Mouse (Mus musculus) kidney, embryonic 15.5 days (tissue): Measurements from ENCODE around the gene Lcp2. TPM values are rescaled to one million over a fixed set of nuclear protein-coding genes. Genes with fewer than 3 reads are reported as not detected.

Experiments used
- ATAC-seq: fragments of 200-750 bp; cut with Nextera tagmentation; replicated peaks from 2 replicates; pipeline ENCODE4 v1.8.0; 2017; ENCODE audit warnings: moderate TSS enrichment; ENCODE audit not compliant: low FRiP score
- H3K27ac ChIP-seq: fragments of 300-500 bp; sonication (generic); 2 replicates; pipeline ENCODE4 v1.5.1; 2015; ENCODE audit warnings: mild to moderate bottlenecking, inconsistent platforms
- H3K27me3 ChIP-seq: fragments of 300-500 bp; sonication (generic); 2 replicates; pipeline ENCODE4 v1.6.1; 2015; ENCODE audit warnings: inconsistent platforms
- H3K36me3 ChIP-seq: fragments of 300-500 bp; sonication (generic); 2 replicates; pipeline ENCODE4 v1.6.1; 2015; ENCODE audit warnings: inconsistent platforms
- H3K4me1 ChIP-seq: fragments of 300-500 bp; sonication (generic); 2 replicates; pipeline ENCODE4 v1.6.1; 2015; ENCODE audit warnings: inconsistent platforms
- H3K4me2 ChIP-seq: fragments of 300-500 bp; sonication (generic); 2 replicates; pipeline ENCODE4 v1.6.1; 2015; ENCODE audit warnings: moderate library complexity, mild to moderate bottlenecking, inconsistent platforms
- H3K4me3 ChIP-seq: fragments of 300-500 bp; sonication (generic); replicated peaks from 2 replicates; pipeline ENCODE4 v1.5.1; 2015; ENCODE audit warnings: mild to moderate bottlenecking, inconsistent platforms
- H3K9ac ChIP-seq: fragments of 300-500 bp; sonication (generic); 2 replicates; pipeline ENCODE4 v1.6.1; 2015; ENCODE audit warnings: mild to moderate bottlenecking, inconsistent platforms
- H3K9me3 ChIP-seq: fragments of 300-500 bp; sonication (generic); replicated peaks from 2 replicates; pipeline ENCODE4 v1.6.1; 2016; ENCODE audit warnings: inconsistent platforms
- WGBS: fragments of 180-500 bp; shearing (Covaris S2); methylation state at CpG from one replicate; pipeline ENCODE4 v1.1.7; 2015; ENCODE audit warnings: mixed read lengths; 5-methylcytosine and 5-hydroxymethylcytosine counted together
- polyA plus RNA-seq: library from polyadenylated mRNA; unstranded; fragments of >200 nt; fragmentation: Nextera tagmentation; extraction: Ambion mirVana; gene quantifications from 2 replicates; pipeline ENCODE4 v1.2.1, GENCODE M21; 2015

The Lcp2 gene
- polyA plus RNA-seq, 1 experiment from 2014 or later, result 2.0 TPM

DNA sequence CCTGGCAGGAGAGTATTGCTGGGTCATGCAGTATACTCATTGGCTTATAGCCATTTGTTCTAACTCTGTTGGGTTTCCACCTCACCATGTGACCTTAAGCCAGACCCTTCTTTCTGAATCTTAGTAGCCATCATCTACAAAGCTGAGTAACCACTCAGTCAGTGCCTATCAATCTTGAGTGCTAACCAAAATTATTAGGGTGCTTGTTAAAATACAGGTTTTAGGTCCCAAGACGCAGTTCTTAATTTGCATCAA is 2.3 kb downstream of the Lcp2 start:
- Histone ChIP-seq H3K4me2 (no peak overlapping the region), H3K36me3 (no peaks in the 10 kb centered on the region), H3K9ac (no peak overlapping the region), H3K4me3 (no peak overlapping the region), H3K4me1 (no peaks in the 10 kb centered on the region), H3K27me3 (no peaks in the 10 kb centered on the region), H3K27ac (no peak overlapping the region), H3K9me3 (no peaks in the 10 kb centered on the region)
- no peak for ATAC-seq
- WGBS, result 100% methylated on average over 1 of the region's 1 CpGs

GRCm38 (mm10) chr11:34050063-34050462 is 3.3 kb downstream of the Lcp2 start:
- H3K36me3 ChIP-seq, result no peaks in the 10 kb centered on the region
- H3K4me3 ChIP-seq, result no peak overlapping the region
- no peak overlapping the region for H3K9ac ChIP-seq
- no peaks in the 10 kb centered on the region for H3K27me3 ChIP-seq
- WGBS, result 67% methylated on average over 1 of the region's 1 CpGs
- H3K9me3 ChIP-seq, result no peaks in the 10 kb centered on the region
- no peaks in the 10 kb centered on the region for H3K4me1 ChIP-seq
- no peak overlapping the region for H3K4me2 ChIP-seq
- H3K27ac ChIP-seq, result no peak overlapping the region
- ATAC-seq, result no peak

DNA sequence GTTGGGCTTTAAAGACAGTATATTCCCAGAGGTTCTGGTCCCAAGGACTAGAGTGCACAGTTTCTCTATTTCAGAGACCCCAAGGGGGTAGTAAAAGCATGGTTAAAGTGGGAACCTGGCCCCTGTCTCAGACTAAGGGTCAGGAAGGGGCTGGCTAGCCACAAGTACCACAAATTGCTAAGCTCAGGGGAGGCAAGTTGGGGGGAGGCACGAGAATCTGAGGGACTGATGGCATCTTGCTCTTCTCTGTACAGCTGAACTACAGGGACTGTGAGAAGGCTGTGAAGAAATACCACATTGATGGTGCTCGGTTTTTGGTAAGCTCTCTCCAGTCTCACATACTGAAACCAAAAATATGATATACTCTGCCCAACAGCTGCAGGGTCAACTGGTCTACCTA is 3.9 kb downstream of the Lcp2 start:
- 72% methylated on average over 2 of the region's 2 CpGs for WGBS
- Histone ChIP-seq H3K36me3 (no peaks in the 10 kb centered on the region), H3K27ac (no peak overlapping the region), H3K9me3 (no peaks in the 10 kb centered on the region), H3K4me2 (no peak overlapping the region), H3K9ac (no peak overlapping the region), H3K27me3 (no peaks in the 10 kb centered on the region), H3K4me3 (no peak overlapping the region), H3K4me1 (no peaks in the 10 kb centered on the region)
- ATAC-seq, result no peak

GRCm38 (mm10) chr11:34053031-34053818 is 6.5 kb downstream of the Lcp2 start:
- ATAC-seq, result no peak
- WGBS, result 84% methylated on average over 6 of the region's 6 CpGs
- no peaks in the 10 kb centered on the region for H3K4me1 ChIP-seq
- no peaks in the 10 kb centered on the region for H3K9me3 ChIP-seq
- no peaks in the 10 kb centered on the region for H3K36me3 ChIP-seq
- H3K27ac ChIP-seq, result no peak overlapping the region
- H3K27me3 ChIP-seq, result no peaks in the 10 kb centered on the region
- no peak overlapping the region for H3K9ac ChIP-seq
- H3K4me2 ChIP-seq, result no peak overlapping the region
- H3K4me3 ChIP-seq, result no peak overlapping the region

GRCm38 (mm10) chr11:34054031-34054727 is 7.5 kb downstream of the Lcp2 start:
- no peak for ATAC-seq
- H3K9me3 ChIP-seq, result no peaks in the 10 kb centered on the region
- no peak overlapping the region for H3K27ac ChIP-seq
- H3K36me3 ChIP-seq, result no peaks in the 10 kb centered on the region
- H3K4me1 ChIP-seq, result no peaks in the 10 kb centered on the region
- no peak overlapping the region for H3K4me3 ChIP-seq
- 80% methylated on average over 7 of the region's 7 CpGs for WGBS
- no peaks in the 10 kb centered on the region for H3K27me3 ChIP-seq
- no peak overlapping the region for H3K4me2 ChIP-seq
- H3K9ac ChIP-seq, result no peak overlapping the region

DNA sequence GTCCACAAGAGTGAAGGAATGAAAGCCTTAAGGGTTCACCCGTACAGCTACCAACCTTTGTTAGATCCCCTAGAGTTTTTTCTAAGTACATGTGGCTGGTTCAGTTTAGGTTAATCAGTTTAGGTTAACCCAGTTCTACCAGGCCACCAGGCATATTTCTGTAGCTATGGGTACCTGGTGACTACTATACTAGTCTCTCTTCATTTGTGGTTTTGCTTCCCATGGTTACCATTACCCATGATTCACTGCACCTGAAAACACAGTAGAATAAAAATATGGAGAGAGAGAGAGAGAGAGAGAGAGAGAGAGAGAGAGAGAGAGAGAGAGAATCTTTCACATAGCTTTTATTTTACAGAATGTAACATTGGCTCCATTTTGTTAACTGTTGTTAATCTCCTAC is 10.0 kb downstream of the Lcp2 start:
- ATAC-seq, result no peak
- no peak overlapping the region for H3K27ac ChIP-seq
- H3K4me1 ChIP-seq, result no peaks in the 10 kb centered on the region
- H3K4me3 ChIP-seq, result no peak overlapping the region
- H3K36me3 ChIP-seq, result no peaks in the 10 kb centered on the region
- H3K9ac ChIP-seq, result no peak overlapping the region
- H3K4me2 ChIP-seq, result no peak overlapping the region
- H3K9me3 ChIP-seq, result no peaks in the 10 kb centered on the region
- no peaks in the 10 kb centered on the region for H3K27me3 ChIP-seq
- 92% methylated on average over 1 of the region's 1 CpGs for WGBS

DNA sequence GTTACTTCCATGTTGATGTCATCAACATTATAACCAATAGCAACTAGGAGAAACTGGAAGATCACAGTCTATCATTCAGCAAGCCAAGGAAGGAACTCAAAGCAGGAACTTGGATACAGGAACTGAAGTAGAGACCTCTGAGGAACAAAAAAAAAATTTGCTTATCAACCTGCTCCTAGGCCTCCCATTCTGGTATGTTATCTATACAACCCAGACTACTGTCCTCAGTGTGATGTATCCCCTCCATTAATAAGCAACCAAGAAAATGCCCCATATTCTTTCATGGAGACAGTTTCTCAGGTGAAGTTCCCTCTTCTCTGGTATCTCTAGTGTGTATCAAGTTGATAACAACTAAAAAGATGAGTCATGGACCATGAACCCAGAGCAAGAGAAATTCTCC is 11.6 kb downstream of the Lcp2 start:
- Histone ChIP-seq H3K27ac (no peak overlapping the region), H3K4me2 (no peak overlapping the region), H3K4me3 (no peak overlapping the region), H3K9ac (no peak overlapping the region), H3K9me3 (no peaks in the 10 kb centered on the region), H3K4me1 (no peaks in the 10 kb centered on the region), H3K36me3 (no peaks in the 10 kb centered on the region), H3K27me3 (no peaks in the 10 kb centered on the region)
- ATAC-seq, result no peak

GRCm38 (mm10) chr11:34058960-34059359 is 12.2 kb downstream of the Lcp2 start:
- no peak overlapping the region for H3K4me3 ChIP-seq
- H3K27ac ChIP-seq, result no peak overlapping the region
- no peaks in the 10 kb centered on the region for H3K36me3 ChIP-seq
- no peak for ATAC-seq
- H3K27me3 ChIP-seq, result no peaks in the 10 kb centered on the region
- WGBS, result 91% methylated on average over 6 of the region's 6 CpGs
- H3K4me1 ChIP-seq, result no peaks in the 10 kb centered on the region
- H3K4me2 ChIP-seq, result no peak overlapping the region
- H3K9me3 ChIP-seq, result no peaks in the 10 kb centered on the region
- H3K9ac ChIP-seq, result no peak overlapping the region

DNA sequence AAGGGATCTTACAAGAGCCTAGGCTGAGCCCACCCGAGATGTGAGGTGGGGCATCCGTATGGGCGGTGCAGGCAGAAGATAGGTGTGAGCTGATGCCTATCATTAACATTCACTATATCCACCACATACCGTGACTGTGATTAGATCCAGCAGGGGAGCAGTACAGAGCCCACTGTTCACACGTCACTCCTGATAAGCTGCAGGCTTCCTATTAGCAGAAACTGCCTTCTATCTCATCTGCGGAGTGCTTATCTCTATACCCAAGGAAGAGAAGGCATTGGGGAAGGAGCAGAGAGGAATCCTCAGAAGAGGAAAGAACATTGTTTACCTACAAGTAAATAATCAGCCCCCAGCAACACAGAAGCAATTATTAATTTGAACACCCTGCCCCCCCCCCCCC is 15.0 kb downstream of the Lcp2 start:
- H3K27me3 ChIP-seq, result no peaks in the 10 kb centered on the region
- H3K9ac ChIP-seq, result no peak overlapping the region
- no peaks in the 10 kb centered on the region for H3K9me3 ChIP-seq
- H3K4me2 ChIP-seq, result no peak overlapping the region
- no peaks in the 10 kb centered on the region for H3K36me3 ChIP-seq
- ATAC-seq, result no peak
- H3K4me3 ChIP-seq, result no peak overlapping the region
- no peak overlapping the region for H3K27ac ChIP-seq
- WGBS, result 77% methylated on average over 6 of the region's 6 CpGs
- H3K4me1 ChIP-seq, result no peaks in the 10 kb centered on the region

GRCm38 (mm10) chr11:34063257-34063656 is 16.5 kb downstream of the Lcp2 start:
- 50% methylated on average over 2 of the region's 2 CpGs for WGBS
- no peaks in the 10 kb centered on the region for H3K4me1 ChIP-seq
- H3K9ac ChIP-seq, result no peak overlapping the region
- H3K27me3 ChIP-seq, result no peaks in the 10 kb centered on the region
- H3K4me3 ChIP-seq, result no peak overlapping the region
- H3K4me2 ChIP-seq, result no peak overlapping the region
- no peaks in the 10 kb centered on the region for H3K9me3 ChIP-seq
- no peaks in the 10 kb centered on the region for H3K36me3 ChIP-seq
- no peak for ATAC-seq
- H3K27ac ChIP-seq, result no peak overlapping the region

- no peaks in the 10 kb centered on the region for H3K36me3 ChIP-seq
- no peaks in the 10 kb centered on the region for H3K27me3 ChIP-seq
- H3K9me3 ChIP-seq, result no peaks in the 10 kb centered on the region
- H3K4me2 ChIP-seq, result no peak overlapping the region
- H3K27ac ChIP-seq, result no peak overlapping the region
- H3K4me1 ChIP-seq, result no peaks in the 10 kb centered on the region
- WGBS, result 54% methylated on average over 5 of the region's 5 CpGs
- no peak overlapping the region for H3K9ac ChIP-seq
- 0 out of 2 replicates have a peak, but pooled peaks have one; percentile 43 for ATAC-seq
- no peak overlapping the region for H3K4me3 ChIP-seq
Observed at GRCm38 (mm10) chr11:34063702-34064485, 17.2 kb downstream of the Lcp2 start.

DNA sequence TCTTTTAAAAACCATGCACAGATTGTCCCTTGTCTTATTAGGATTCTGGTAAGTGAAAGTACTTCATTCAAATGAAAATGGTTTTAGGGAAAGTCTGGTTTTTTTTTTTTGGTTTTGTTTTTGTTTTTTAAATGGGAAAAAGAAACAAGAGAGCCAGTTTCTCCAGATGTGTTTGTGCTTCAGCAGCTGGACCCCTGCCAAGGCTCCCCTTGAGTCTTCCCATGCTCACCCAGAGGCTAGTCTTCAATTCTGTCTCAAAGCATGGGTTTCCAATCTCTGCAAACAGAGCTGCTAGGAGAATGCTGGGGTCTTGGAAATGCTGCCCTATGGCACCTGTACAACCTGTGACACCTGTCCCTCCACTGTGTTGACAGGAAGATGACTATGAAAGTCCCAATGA is 23.9 kb downstream of the Lcp2 start:
- Histone ChIP-seq H3K27me3 (no peaks in the 10 kb centered on the region), H3K9me3 (no peaks in the 10 kb centered on the region), H3K9ac (no peak overlapping the region), H3K4me1 (no peaks in the 10 kb centered on the region), H3K27ac (no peak overlapping the region), H3K4me2 (no peak overlapping the region), H3K36me3 (no peaks in the 10 kb centered on the region), H3K4me3 (no peak overlapping the region)
- no peak for ATAC-seq
